Mouse (Mus musculus) liver, postnatal 0 days (tissue): ENCODE data around the gene Utp6. TPM values are rescaled to one million over a fixed set of nuclear protein-coding genes. Genes with fewer than 3 reads are reported as not detected.

Source experiments
- ATAC-seq: fragments of 200-750 bp; cut with Nextera tagmentation; 2 replicates; pipeline ENCODE4 v1.8.0; 2017; ENCODE audit warnings: mild to moderate bottlenecking, moderate library complexity
- DNase-seq: peaks from one replicate; pipeline ENCODE4 v3.0.0-alpha.2; 2016
- H3K27ac ChIP-seq: fragments of 300-500 bp; sonication (generic); 2 replicates; pipeline ENCODE4 v1.5.1; 2014; ENCODE audit warnings: antibody characterized with exemption, moderate library complexity, mild to moderate bottlenecking, low read depth
- H3K27me3 ChIP-seq: fragments of 300-500 bp; sonication (generic); 2 replicates; pipeline ENCODE4 v1.6.1; 2014; ENCODE audit warnings: low read length, control low read depth, mixed read lengths; ENCODE audit not compliant: insufficient read depth
- H3K36me3 ChIP-seq: fragments of 300-500 bp; sonication (generic); replicated peaks from 2 replicates; pipeline ENCODE4 v1.6.1; 2014; ENCODE audit warnings: mild to moderate bottlenecking, control low read depth, low read length, moderate library complexity, mixed read lengths; ENCODE audit not compliant: insufficient read depth
- H3K4me1 ChIP-seq: fragments of 300-500 bp; sonication (generic); 2 replicates; pipeline ENCODE4 v1.6.1; 2014; ENCODE audit warnings: antibody characterized with exemption, mild to moderate bottlenecking, control low read depth; ENCODE audit not compliant: insufficient read depth
- H3K4me2 ChIP-seq: fragments of 300-500 bp; sonication (generic); 2 replicates; pipeline ENCODE4 v1.6.1; 2014; ENCODE audit warnings: low read depth, mild to moderate bottlenecking, low read length, moderate library complexity, mixed read lengths
- H3K4me3 ChIP-seq: fragments of 300-500 bp; sonication (generic); 2 replicates; pipeline ENCODE4 v1.5.1; 2014; ENCODE audit warnings: low read depth, low read length
- H3K9ac ChIP-seq: fragments of 300-500 bp; sonication (generic); replicated peaks from 2 replicates; pipeline ENCODE4 v1.6.1; 2014; ENCODE audit warnings: mild to moderate bottlenecking, moderate library complexity
- H3K9me3 ChIP-seq: fragments of 300-500 bp; sonication (generic); 2 replicates; pipeline ENCODE4 v1.6.1; 2016; ENCODE audit warnings: mild to moderate bottlenecking, control low read depth, low read length, mixed read lengths
- CTCF ChIP-seq: sonication (generic); IDR thresholded peaks from 2 replicates; pipeline ENCODE4 v1.5.1; 2016; ENCODE audit warnings: antibody characterized with exemption, low read depth
- EP300 ChIP-seq: IDR thresholded peaks from 2 replicates; pipeline ENCODE4 v1.6.1; 2016; ENCODE audit warnings: antibody characterized with exemption, low read depth, mild to moderate bottlenecking
- WGBS: fragments of 180-500 bp; shearing (Covaris S2); extraction: QIAGEN DNeasy Blood & Tissue Kit; methylation state at CpG from one replicate; pipeline ENCODE4 v1.1.7; 2014; ENCODE audit not compliant: insufficient replicate concordance; 5-methylcytosine and 5-hydroxymethylcytosine counted together
- polyA plus RNA-seq: library from polyadenylated mRNA; unstranded; fragments of >200 nt; fragmentation: Nextera tagmentation; extraction: Ambion mirVana; gene quantifications from 2 replicates; pipeline ENCODE4 v1.2.1, GENCODE M21; 2015

Gene Utp6
- polyA plus RNA-seq, 1 experiment from 2014 or later, result 15.1 TPM

- Histone ChIP-seq H3K9me3 (no peaks in the 10 kb centered on the region), H3K36me3 (no peaks in the 10 kb centered on the region), H3K27ac (no peak overlapping the region), H3K9ac (no peak overlapping the region), H3K4me2 (no peak overlapping the region), H3K27me3 (no peaks in the 10 kb centered on the region), H3K4me3 (no peak overlapping the region), H3K4me1 (no peaks in the 10 kb centered on the region)
- WGBS, result 72% methylated on average over 14 of the region's 14 CpGs
- no peak for DNase-seq
- no peak for ATAC-seq
- TF ChIP-seq CTCF (no peak), EP300 (no peak)
Measured at GRCm38 (mm10) chr11:79908600-79909483, 53.3 kb downstream of the Utp6 start.

GRCm38 (mm10) chr11:79906920-79907319, 55.3 kb downstream of the Utp6 start:
- H3K36me3 ChIP-seq, result no peaks in the 10 kb centered on the region
- H3K27me3 ChIP-seq, result no peaks in the 10 kb centered on the region
- ATAC-seq, result no peak
- H3K9me3 ChIP-seq, result no peaks in the 10 kb centered on the region
- H3K27ac ChIP-seq, result no peak overlapping the region
- H3K9ac ChIP-seq, result no peak overlapping the region
- H3K4me3 ChIP-seq, result no peak overlapping the region
- TF ChIP-seq CTCF, result no peak
- TF ChIP-seq EP300, result no peak
- no peak overlapping the region for H3K4me2 ChIP-seq
- 68% methylated on average over 9 of the region's 9 CpGs for WGBS
- H3K4me1 ChIP-seq, result no peaks in the 10 kb centered on the region
- no peak for DNase-seq

DNA sequence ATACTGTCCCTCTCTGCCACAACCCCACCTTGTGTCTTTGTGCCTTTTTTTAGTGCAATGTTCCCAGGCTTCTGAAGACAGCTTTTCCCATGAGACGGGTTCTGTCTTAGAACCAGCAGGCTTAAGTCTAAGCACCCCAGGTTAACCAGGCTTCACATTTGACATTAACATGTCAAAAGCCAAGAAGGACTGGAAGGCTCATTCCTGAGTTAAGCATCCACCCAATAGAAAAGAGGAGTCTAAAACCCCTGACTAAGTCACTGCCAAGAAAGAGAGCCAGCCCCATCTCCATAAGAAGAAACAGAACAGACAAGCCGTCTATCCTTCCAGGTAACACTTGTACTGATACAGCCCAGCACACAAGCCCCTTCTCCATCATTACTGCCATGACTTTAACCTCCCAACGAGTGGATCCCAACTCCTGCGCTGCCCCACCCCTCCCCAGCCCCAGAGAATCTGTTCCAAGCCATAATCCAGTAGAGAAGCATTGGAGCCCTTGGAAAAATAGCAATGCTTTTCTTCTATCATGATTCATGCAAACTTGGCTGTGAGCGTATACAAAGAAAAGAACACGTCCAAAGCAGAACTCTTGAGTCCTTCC, 59.2 kb downstream of the Utp6 start:
- Histone ChIP-seq H3K9ac (no peak overlapping the region), H3K4me2 (no peak overlapping the region), H3K27me3 (no peaks in the 10 kb centered on the region), H3K4me3 (no peak overlapping the region), H3K4me1 (no peaks in the 10 kb centered on the region), H3K27ac (no peak overlapping the region), H3K36me3 (no peaks in the 10 kb centered on the region), H3K9me3 (no peaks in the 10 kb centered on the region)
- DNase-seq (no peak), ATAC-seq (no peak)
- TF ChIP-seq CTCF, result no peak
- no peak for TF ChIP-seq EP300
- WGBS, result 78% methylated on average over 6 of the region's 6 CpGs

GRCm38 (mm10) chr11:79901146-79901545, 61.0 kb downstream of the Utp6 start:
- H3K4me1 ChIP-seq, result no peaks in the 10 kb centered on the region
- TF ChIP-seq EP300, result no peak
- no peak overlapping the region for H3K27ac ChIP-seq
- no peak for ATAC-seq
- H3K36me3 ChIP-seq, result no peaks in the 10 kb centered on the region
- no peak overlapping the region for H3K4me2 ChIP-seq
- no peak overlapping the region for H3K9ac ChIP-seq
- H3K9me3 ChIP-seq, result no peaks in the 10 kb centered on the region
- H3K4me3 ChIP-seq, result no peak overlapping the region
- 74% methylated on average over 6 of the region's 6 CpGs for WGBS
- no peaks in the 10 kb centered on the region for H3K27me3 ChIP-seq
- DNase-seq, result no peak

- DNase-seq (no peak), ATAC-seq (no peak)
- H3K27me3 ChIP-seq, result no peaks in the 10 kb centered on the region
- 81% methylated on average over 6 of the region's 6 CpGs for WGBS
- no peaks in the 10 kb centered on the region for H3K9me3 ChIP-seq
- no peaks in the 10 kb centered on the region for H3K4me1 ChIP-seq
- H3K4me2 ChIP-seq, result no peak overlapping the region
- H3K36me3 ChIP-seq, result no peaks in the 10 kb centered on the region
- TF ChIP-seq CTCF (no peak), EP300 (no peak)
- no peak overlapping the region for H3K4me3 ChIP-seq
- no peak overlapping the region for H3K9ac ChIP-seq
- H3K27ac ChIP-seq, result no peak overlapping the region
Measured at GRCm38 (mm10) chr11:79892259-79892658, 69.9 kb downstream of the Utp6 start.

- no peaks in the 10 kb centered on the region for H3K27me3 ChIP-seq
- H3K9me3 ChIP-seq, result no peaks in the 10 kb centered on the region
- DNase-seq, result no peak
- H3K9ac ChIP-seq, result no peak overlapping the region
- no peak overlapping the region for H3K27ac ChIP-seq
- H3K36me3 ChIP-seq, result no peaks in the 10 kb centered on the region
- no peak for TF ChIP-seq EP300
- no peak for TF ChIP-seq CTCF
- no peak overlapping the region for H3K4me3 ChIP-seq
- no peak for ATAC-seq
- WGBS, result 65% methylated on average over 2 of the region's 2 CpGs
- peaks cover 5% of the 10 kb centered on the region; the same call in 1 of the 2 replicates for H3K4me1 ChIP-seq
- no peak overlapping the region for H3K4me2 ChIP-seq
Measured at GRCm38 (mm10) chr11:79890822-79891221, 71.4 kb downstream of the Utp6 start.
